Mouse (Mus musculus): ENCODE data around the gene Gtf2a2.

The Gtf2a2 gene

DNA sequence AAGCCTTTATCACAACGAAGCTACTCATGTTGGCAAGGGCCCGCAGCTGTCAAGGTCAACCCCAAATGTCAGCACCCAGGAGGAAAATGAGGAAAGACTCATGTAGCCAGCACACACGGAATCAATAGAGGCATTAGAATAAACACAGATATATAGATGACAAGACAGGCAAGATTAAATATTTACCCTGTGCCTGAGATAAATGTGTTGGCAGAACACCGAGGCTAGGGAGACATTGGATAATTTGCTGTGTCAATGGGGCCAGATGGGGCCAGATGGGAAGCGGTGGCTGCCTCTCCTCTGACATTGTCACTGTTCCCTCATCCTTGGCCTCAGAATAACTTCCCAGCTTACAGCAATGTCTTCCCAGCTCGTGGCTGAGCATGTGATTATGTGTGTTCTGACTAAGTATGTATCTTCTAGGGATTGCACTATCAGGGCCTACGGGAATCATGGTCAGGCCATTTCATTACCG lies 57.6 kb downstream of the Gtf2a2 start:
- DNase-seq: no peak

DNA sequence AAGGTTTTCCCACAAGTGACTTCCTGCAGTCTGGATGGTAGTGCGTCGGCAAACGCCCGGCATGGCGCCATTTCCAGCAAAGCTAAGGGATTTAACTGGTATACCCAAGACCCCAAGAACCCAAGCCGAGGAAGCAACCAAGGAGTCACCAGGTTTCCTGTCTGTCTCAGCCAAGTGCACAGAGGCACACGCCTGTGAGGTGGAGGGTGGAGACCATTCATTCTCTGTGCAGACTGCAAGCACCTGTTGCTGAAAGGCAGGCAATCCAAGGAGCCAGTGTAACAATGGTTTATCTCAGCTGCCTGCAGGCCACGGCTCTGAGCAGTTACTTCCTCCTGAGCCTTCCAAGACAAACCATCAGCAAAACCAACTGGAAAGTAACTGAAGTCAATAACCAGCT lies 60.0 kb downstream of the Gtf2a2 start:
- no peak for DNase-seq
